ENCODE assay signal across 7 mouse cellular contexts in genomic region chr11:97309911-97310571, GRCm38 (mm10). TPM values are rescaled to one million over a fixed set of nuclear protein-coding genes. Genes with fewer than 3 reads are reported as not detected.
A peak's percentile ranks its signal among the peaks of the same experiment; 100 is the strongest.
DNase-seq lines count a peak whose midpoint lies in the region; ATAC-seq lines count a peak whose summit lies in the region.

No protein-coding gene starts in this region.

- intact Hi-C loops in gastrocnemius, postnatal 14 days (cut with DNase I; ENCODE audit: low total_unique reads): loop anchor here (10.0 kb wide), 1 partner anchor 55 kb away; no protein-coding TSS in a partner anchor
- intact Hi-C loops in left cerebral cortex, postnatal 14 days (cut with DNase I): loop anchor here (2.0 to 5.0 kb wide), 2 partner anchors 31 to 123 kb away; partner anchors contain the start of gene Kpnb1

- DNase-seq in ZHBTc4 (ENCODE audit: low read depth, low spot score): peak; percentile 96
- DNase-seq in gastrocnemius, postnatal 14 days: peak; percentile 73
- DNase-seq in left cerebral cortex, postnatal 14 days (ENCODE audit: low spot score in 2 of 2): peak; percentile 78 to 81
- peak; percentile 66 for DNase-seq in right cerebral cortex, postnatal 14 days

- ATAC-seq in common myeloid progenitor, adult 5-6 weeks (replicated peaks; ENCODE audit: low read depth, poor library complexity, severe bottlenecking): peak; percentile 67
- ATAC-seq in inflammation-experienced regulatory T-cells, adult 6 months: peak; percentile 79
- ATAC-seq in megakaryocyte-erythroid progenitor cell, adult 5-6 weeks (replicated peaks; ENCODE audit: low FRiP score, low TSS enrichment, poor library complexity, severe bottlenecking): peak; percentile 74; the same call in 1 of the 2 replicates

RNA-seq across cellular contexts. Expression of gene Mrpl45, which starts 5.5 kb away (rescaled TPM):
- 22.0 and 23.3 TPM in 2 replicates for total RNA-seq in common myeloid progenitor, adult 5-6 weeks (2017)
- total RNA-seq in gastrocnemius, postnatal 14 days (2021): 10 to 100 TPM; 32.0 to 36.0 TPM
- polyA plus RNA-seq in inflammation-experienced regulatory T-cells, adult 6 months (2017; shearing (Covaris generic)): 10 to 100 TPM; 39.1 to 45.1 (median 39.1) TPM
- 10 to 100 TPM; 18.2 to 20.7 TPM for total RNA-seq in left cerebral cortex, postnatal 14 days (2021)
- 38.2 and 48.4 TPM in 2 replicates for total RNA-seq in megakaryocyte-erythroid progenitor cell, adult 5-6 weeks (2014; fragmentation: Nextera tagmentation)
- total RNA-seq in megakaryocyte-erythroid progenitor cell, adult 5-6 weeks (2017): 23.2 and 34.7 TPM in 2 replicates

RNA-seq across cellular contexts. Expression of gene Npepps, which starts 29.6 kb away (rescaled TPM):
- 24.8 and 30.6 TPM in 2 replicates for total RNA-seq in common myeloid progenitor, adult 5-6 weeks (2017)
- 10 to 100 TPM; 46.3 to 54.3 TPM for total RNA-seq in gastrocnemius, postnatal 14 days (2021)
- polyA plus RNA-seq in inflammation-experienced regulatory T-cells, adult 6 months (2017; shearing (Covaris generic)): 10 to 100 TPM; 23.4 to 47.0 (median 45.1) TPM
- 100 to 1,000 TPM; 134 to 144 TPM for total RNA-seq in left cerebral cortex, postnatal 14 days (2021)
- total RNA-seq in megakaryocyte-erythroid progenitor cell, adult 5-6 weeks (2014; fragmentation: Nextera tagmentation): 32.5 and 34.5 TPM in 2 replicates
- 19.8 and 25.0 TPM in 2 replicates for total RNA-seq in megakaryocyte-erythroid progenitor cell, adult 5-6 weeks (2017)

RNA-seq across cellular contexts. Expression of gene Gpr179, which starts 41.8 kb away (rescaled TPM):
- total RNA-seq in common myeloid progenitor, adult 5-6 weeks (2017): not detected in 2 replicates
- under 1 TPM in 1 of 2 experiments, not detected in 1; 0.27 TPM for total RNA-seq in gastrocnemius, postnatal 14 days (2021)
- under 1 TPM; 0.18 to 0.37 (median 0.27) TPM for polyA plus RNA-seq in inflammation-experienced regulatory T-cells, adult 6 months (2017; shearing (Covaris generic))
- under 1 TPM; 0.18 to 0.19 TPM for total RNA-seq in left cerebral cortex, postnatal 14 days (2021)
- 0.05 TPM in 1 of 2 replicates, not detected in the other for total RNA-seq in megakaryocyte-erythroid progenitor cell, adult 5-6 weeks (2014; fragmentation: Nextera tagmentation)
- not detected in 2 replicates for total RNA-seq in megakaryocyte-erythroid progenitor cell, adult 5-6 weeks (2017)

RNA-seq across cellular contexts. Expression of gene Socs7, which starts 52.3 kb away (rescaled TPM):
- 14.2 and 16.1 TPM in 2 replicates for total RNA-seq in common myeloid progenitor, adult 5-6 weeks (2017)
- total RNA-seq in gastrocnemius, postnatal 14 days (2021): 10 to 100 TPM; 32.4 to 36.2 TPM
- 1 to 10 TPM; 5.9 to 8.5 (median 7.9) TPM for polyA plus RNA-seq in inflammation-experienced regulatory T-cells, adult 6 months (2017; shearing (Covaris generic))
- 10 to 100 TPM; 88.1 to 90.7 TPM for total RNA-seq in left cerebral cortex, postnatal 14 days (2021)
- total RNA-seq in megakaryocyte-erythroid progenitor cell, adult 5-6 weeks (2014; fragmentation: Nextera tagmentation): 6.0 and 15.8 TPM in 2 replicates
- total RNA-seq in megakaryocyte-erythroid progenitor cell, adult 5-6 weeks (2017): 9.0 and 11.8 TPM in 2 replicates

Comparison
In these comparisons a context has a peak if more than half of its experiments do, and no peak if none do; other contexts are left out.
1. Peak in every context shown above with its lines: DNase-seq and ATAC-seq.